Mouse (Mus musculus): ENCODE data around the gene Serhl.
A peak's percentile ranks its signal among the peaks of the same experiment; 100 is the strongest.

Serhl gene

DNA sequence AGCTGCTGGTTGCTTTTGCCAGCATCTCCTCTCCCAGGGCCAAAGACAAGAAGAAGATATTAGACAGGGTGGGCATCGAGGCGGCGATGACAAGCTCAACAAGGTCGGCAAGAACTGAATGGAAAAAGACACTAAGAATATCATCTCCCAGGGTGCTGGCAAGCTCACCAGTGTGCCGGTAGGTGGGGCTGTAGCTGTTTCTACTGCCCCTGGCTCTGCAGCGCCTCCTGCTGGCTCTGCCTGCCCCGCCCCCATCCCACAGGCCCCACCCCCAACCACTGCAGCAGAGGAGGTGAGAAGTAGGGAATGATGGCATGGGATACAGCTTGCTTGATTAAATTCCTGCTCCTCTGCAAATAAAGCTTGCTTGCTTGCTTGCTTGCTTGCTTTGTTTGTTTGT is 3.4 kb upstream of the Serhl start:
- peak; percentile 73 for DNase-seq

DNA sequence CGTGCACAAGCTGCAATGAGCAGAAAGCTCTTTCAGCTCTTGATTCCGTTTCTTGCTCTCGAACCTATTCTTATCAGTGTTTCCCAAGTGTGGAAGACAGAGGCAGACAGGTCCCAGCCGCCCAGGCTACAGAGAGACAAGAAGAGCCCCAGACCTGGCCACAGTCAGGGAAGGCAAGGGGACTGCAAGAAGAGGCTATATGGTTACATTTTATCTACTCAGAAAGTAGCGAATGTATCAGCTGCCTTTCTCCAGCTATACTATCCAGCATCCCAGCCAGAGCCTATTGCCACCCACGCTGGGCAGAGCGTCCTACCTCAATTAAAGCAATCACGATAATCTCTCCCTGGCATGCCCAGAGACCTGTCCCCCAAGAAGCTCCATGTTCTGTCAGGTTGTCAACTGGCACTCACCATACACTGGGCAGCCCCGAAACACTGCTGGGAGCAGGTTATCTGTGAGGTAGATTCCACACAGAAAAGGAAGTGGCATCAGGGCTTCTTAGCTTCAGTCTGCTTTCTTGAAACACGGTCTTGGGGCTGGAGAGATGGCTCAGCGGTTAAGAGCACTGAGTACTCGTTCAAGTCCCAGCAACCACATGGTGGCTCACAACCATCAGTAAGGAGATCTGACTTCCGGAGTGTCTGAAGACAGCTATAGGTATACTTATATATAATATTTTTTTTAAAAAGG is 2.5 kb upstream of the Serhl start:
- no peak for DNase-seq

DNA sequence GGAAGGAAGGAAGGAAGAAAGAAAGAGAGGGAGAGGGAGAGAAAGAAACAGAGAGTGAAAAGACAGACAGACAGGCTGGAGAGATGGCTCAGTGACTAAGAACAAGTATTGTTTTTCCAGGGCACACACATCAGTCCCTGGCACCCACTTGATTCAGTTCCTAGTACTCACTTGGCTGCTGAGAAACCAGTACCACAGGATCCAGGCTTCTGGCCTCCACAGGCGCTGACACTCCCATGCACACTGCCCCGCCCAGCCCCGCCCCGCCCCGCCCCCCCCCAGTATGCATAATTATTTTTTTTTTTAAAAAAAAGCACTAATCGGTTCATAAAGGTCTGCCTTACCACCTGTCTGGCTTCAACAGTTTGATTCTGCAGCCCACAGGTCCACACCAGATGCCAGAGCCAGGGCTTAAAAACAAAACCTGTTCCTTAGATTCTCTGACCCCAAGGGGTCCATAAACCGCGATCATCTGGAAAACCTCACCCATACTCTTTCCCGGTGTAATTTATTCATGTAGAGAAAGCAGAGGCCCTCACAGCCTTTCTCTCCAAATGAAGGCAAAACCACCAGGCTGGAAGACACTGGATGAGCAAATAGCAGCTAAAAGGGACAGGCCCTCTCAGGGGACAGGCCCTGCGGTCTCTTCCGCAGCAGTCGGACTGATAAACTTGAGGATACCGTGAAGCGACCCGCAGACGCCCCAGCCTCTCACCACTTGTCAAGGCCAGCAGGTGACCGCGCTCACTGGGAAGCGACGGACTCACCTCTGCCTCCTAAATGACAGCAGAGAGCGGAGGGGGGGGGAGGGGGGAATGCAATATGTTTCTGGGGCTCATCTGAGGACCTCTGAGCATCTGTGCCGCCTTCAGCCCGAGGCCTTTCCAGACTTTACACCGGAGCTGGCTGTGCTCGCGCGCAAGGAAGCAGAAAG is 544 bp upstream of the Serhl start:
- DNase-seq, result no peak

DNA sequence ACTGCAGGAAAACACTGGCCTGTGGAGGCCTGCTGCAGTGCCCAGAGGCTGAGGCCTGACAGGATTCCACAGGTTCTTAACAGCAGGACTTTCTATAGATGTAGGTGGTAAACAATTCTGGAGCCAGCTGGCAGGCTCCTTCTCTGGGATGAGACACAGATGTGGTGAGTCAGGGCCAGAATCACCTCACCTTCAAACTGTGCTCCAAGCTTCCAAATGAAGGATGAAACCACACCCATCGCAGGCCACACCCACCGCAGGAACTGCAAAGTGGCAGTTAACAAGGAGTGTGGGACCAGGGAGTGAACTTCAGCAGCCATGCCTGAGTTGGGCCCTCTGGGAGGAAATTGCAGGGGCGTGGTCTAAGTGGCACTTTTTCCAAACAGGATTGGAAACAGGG is 1.6 kb downstream of the Serhl start:
- DNase-seq, result no peak

DNA sequence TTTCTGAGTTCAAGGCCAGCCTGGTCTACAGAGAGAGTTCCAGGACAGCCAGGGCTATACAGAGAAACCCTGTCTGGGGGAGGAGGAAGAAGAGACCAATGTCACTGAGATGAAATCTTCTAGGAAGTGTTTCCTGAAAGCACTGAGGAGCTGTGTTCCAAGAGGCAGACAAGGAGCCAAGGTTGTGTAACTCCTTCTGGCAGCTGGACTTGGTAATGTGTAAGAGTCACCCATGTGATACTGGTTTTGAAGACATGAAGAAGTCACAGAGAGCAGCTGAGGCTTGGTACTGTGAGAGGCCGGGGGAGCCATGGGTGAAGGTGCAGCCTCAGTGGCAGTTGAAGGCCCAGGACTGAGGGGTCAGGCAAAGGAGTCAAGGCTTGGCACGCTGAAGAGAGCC is 4.4 kb downstream of the Serhl start:
- no peak for DNase-seq

DNA sequence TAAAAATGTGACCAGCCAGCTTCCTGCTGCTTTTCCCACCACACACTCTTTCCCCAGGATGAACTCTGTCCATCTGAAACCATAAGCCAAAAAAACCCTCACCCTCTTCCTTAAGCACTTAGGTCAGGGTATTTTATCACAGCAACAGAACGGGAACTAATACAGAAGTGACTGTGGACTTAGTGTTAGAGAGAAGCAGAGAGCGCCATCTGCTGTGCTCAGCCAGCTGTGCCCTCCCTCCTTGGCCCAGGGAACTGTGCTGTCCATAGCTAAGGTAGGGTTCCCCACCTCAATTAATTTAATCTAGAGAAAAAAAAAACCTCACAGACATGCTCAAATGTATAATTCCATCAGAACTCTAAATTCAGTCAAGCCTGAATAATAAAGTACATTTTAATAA is 6.6 kb downstream of the Serhl start:
- DNase-seq, result no peak

DNA sequence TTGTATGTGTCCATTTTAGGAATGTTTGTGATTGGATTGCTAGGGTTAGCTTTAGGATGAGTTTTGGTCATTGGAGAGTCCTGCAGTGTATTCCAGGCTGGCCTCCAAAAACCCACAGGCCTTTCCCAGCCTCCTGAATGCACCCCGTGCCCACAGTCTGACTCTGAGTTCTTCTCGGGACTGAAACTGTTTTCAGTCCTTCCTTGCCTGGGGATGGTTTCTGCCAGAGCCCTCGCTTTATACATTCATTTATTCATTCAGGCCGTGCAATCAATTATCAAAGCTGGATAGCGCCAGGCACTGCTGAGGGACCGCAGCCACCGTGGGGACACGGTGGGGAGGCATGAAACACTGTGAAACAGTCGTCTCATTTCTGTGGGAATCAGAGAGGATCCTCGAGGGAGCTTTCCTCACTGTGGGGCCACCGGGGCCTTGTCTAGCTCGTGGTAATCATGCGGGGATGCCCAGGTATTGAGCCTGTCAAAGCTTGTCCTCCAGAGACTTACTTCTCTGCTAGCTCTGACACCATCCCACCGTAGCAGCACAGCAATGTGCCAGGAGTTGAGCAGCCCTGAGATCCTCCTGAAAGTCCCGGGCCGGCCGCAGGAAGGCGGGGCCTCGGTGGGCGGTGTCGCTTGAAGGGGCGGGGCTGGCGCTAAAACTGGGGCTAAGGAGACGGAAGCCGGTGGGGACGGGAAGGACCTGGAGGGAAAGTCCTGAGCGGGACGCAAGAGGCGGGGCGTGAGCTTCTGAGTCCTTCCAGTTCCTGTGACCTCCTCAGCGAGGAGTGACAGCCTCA is 10.4 kb downstream of the Serhl start:
- peak; percentile 97 for DNase-seq

DNA sequence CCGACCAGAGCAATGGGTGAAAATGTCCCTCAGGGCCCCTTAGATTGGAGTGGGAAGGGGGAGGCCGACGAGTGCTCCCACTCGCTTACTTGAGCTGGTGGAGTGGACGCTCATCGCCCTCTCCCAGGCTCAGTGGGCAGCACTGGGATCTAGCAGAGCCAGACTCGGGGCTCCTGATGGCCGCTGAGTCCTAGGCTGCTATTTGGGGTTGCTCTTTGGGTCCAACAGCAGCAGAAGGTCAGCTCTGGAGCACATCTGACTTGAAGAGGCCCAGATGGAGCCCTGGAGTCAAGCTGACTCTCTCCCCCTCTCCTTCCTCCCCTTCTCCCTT is 11.0 kb downstream of the Serhl start:
- no peak for DNase-seq

DNA sequence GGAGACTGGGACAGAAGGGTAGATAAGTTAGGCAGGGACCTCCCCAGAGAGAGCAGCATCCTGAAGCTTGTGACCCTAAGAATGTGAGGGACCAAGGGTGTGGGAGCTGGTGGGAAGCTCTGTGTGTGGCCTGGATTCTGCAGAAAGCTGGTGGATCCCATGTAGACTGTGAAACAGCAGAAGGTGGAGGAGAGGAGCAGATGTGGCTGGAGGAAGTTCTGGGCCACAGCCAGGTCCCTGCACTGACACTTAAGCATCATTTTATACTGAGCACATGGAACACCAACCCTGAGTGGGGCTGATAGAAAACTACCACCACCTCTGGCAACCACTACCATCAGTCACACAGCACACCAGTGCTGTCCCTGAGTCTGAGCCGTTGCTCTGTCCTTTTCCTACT is 13.8 kb downstream of the Serhl start:
- DNase-seq, result no peak

DNA sequence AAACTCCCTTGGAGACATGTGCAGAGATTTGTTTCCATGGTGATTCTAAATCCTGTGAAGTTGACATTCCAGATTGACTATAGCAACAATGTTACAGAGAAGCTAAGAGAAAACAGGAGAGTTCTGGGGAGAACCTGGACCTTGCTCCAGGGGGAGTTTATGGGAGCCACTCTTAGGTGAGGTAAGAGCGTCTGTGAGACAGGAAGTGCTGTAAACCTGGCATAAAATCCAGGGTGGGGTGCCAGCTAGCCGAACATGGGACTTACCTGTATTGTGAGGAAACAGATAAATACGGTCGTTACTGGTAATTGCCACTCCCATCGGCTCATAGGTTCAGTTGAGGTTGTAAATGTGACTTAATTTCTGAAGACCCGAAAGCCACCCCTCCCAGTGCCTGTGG is 17.1 kb downstream of the Serhl start:
- no peak for DNase-seq

DNA sequence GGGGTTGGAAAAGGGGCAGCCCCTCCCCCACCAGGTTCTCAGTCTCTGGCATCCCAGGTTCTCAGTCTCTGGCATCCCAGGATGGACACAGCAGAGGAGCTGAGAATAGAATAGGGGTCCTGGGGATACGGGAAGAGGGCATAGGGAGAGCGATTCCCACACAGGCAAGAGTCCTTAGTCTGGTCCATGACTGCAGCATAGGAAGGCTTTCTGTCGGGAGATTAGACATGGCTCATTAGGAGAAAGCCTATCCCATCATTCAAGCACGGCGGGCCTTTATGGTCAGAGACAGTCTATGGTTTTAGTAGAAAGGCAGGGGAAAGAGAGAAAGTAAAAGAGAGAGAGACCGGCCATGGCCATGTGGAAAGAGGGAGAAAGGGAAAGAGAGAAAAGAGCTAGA is 18.5 kb downstream of the Serhl start:
- no peak for DNase-seq

DNA sequence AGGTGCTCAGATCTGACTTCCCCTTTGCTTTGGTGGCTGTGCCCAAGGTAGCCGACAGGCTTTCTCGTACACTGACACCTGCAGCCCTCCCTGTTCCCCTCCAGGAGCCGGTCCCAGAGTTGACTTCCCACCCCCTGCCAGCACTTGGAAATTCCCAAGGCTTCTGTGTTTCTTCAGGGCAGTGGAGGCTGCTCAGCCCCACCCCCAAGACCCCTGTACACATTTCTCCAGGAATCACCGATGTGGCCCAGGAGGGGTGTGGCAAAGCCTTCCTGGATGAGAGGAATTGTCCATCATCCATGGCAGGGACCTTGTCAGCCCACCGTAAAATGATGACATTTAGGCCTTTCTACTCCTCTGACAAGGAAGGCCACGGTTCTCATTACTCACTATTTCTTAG is 22.0 kb downstream of the Serhl start:
- DNase-seq, result no peak

DNA sequence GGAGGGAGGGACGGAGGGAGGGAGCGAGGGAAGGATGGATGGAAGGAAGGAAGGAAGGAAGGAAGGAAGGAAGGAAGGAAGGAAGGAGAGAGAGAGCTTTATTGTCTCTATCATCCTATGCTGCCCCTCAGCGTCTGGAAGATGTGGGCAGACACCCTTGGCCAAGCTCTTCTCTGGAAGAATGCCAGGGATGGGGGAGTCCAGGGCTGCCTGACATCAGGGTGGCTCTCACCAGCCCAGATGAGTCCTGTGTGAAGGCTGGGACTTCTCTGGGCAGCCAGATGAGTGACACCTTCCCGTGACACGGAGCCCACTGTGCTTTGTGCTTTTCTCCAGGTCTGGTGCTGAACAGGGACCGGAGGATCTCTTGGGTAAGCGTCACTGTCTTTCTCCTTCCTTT is 22.6 kb downstream of the Serhl start:
- DNase-seq, result no peak

DNA sequence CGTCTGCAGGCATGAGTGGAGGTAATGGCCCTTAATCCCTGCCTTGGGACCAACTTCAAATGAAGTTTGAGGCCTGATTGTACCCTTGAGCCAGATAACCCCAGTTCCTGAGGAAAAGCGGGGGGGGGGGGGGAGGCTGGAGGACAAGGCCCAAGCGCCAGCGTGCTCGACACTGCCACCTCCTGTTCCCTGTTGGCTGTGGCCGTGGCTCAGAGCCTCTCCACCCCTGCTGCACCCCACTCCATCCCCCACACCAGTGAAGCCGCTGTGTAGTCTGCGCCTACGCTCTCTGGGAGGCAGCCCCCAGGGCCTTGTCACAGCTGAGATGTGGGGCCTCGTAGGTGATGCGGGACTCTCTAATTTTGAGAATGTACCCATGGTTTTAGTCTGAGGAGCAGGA is 23.6 kb downstream of the Serhl start:
- DNase-seq, result peak; percentile 90

DNA sequence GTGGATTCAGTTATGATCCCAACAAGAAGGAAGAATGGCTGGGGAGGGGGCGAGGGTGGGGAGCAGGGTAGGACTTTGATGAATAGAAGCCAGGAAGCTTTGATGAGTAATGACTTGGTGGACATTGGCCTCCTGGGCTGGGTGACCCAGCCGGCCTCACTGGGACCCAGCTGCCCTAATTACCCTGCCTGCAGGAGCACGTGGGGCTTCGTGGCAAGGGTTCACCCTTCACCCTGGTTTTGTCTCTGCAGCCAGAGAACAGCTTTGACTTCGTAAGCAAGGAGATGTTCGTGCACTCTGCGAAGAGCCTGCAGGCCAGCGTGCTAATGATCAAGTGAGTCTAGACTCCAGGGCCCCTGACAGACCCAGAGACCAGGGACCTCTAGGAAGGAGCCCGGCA is 24.8 kb downstream of the Serhl start:
- DNase-seq, result no peak

DNA sequence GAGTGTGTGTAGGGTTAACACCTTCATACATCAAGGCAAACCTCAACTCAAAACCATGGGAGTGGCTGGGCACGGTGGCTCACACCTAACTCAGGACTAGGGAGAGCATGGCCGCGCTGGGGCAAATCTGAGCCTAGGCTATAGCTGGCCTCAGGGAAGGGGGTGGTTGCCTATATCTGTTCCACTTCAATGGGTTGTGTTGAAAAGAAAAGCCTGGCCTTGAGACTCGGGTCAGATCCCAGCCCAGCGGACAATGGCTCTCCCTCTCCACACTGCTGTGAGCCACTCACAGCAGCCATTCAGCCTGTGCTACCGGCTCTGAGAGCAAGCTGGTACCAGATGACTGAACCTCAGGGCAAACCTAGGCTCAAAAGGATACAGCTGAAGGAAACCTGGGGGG is 25.8 kb downstream of the Serhl start:
- DNase-seq, result no peak

DNA sequence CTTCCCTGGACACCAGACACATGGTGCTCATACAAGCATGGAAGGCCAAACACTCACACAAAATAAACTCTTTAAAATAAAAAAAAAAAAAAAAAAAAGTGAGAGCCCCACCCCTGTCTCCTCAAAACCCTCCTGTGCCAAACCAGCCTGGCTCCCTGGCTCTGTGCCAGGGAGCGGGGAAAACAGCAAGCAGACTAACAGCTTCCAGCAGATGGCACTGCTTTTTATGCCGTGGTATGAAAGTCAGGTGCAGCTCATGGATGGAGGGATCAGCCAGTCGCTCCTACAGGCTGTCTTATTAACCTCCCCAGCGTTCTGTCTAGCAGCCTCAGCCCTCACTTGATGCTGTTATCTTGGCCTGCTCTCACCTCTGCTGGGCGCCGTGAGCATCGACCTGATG is 29.1 kb downstream of the Serhl start:
- DNase-seq, result peak; percentile 71

DNA sequence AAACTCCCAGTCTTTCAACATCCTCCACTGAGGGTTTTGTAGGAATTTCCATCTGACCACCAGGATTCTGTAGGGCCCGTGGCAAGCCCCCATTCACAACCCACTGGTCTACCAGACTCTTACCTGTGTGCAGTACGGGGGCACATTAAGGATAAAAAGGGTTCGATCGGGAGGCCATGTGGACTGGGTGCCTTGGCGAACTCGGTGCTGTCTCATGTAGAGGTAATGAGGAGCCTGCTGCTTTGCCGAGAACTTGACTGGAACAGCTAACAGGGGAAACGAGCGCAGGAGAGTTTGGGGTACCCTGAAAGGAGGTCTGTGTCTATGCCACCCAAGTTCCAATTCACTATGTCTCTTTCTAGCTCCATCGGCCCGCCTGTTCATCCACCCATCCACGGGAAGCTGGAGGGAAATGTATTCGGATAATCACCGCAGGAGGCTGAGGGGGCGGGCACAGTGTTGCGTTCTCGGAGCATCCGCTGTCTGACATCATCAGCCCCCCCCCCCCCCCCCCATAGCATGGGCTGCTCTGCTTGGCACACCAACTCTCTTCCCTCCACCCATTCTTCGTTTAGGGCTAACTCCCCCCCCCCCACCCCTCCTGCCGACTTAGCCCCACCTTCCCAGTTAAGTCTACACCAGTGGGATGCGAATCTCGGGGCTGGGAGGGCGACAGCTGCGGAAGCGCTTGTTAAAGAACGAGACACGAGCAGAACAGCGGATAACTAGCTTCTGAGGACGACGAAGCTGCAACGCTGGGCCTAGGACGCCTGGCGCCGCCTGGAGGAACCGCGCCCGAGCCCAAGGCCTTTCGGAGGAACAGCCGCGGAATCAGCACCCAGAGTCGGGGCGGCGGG is 32.6 kb downstream of the Serhl start:
- peak; percentile 69 for DNase-seq

DNA sequence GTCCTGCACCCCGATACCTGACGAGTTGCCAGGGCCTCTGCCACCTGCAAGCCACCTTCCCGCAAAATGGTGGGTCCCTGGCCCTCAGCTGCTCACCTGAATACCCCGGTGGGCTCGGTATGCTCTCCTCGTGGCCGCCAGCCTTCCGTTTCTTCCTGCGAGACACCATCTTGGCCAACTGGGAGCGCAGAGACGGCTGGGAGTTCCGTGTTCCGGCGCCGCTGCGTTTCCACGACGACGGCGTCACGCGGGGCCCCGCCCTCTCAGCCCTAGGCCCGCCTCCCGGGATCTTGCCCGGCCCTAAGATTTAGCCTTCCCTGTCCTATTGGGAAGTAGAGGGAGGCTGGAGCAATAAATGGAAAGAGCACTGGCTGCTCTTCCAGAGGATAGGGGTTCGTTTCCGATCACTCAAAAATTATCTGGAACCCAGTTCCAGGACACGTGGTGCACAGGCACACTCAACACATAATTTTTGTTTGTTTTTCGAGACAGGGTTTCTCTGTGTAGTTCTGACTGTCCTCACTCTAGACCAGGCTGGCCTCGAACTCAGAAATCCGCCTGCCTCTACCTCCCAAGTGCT is 33.4 kb downstream of the Serhl start, which contains the start of gene Rrp7a:
Gene Rrp7a (minus strand): TSS at position 236 of the 580 bp plus-strand sequence.
- DNase-seq, result peak; percentile 96

DNA sequence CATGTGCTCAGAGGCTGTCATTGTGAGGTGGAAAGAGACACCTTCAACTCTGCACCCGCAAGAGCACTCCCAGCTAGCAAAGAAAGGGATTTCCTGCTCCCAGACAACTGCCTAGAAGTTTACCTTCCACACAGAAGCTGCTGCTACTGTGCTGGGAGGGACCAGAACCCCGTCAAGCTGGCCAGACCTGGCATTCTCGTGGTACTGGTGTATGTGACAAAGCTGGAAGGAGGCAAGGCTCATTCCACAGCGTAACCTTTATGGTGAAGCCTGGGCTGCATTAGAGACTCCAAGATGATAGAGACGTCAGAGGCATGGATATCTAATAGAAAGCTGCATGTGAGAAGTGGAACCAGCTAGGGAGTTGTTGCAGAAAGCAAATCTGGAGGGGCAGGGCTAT is 35.3 kb downstream of the Serhl start:
- no peak for DNase-seq

DNA sequence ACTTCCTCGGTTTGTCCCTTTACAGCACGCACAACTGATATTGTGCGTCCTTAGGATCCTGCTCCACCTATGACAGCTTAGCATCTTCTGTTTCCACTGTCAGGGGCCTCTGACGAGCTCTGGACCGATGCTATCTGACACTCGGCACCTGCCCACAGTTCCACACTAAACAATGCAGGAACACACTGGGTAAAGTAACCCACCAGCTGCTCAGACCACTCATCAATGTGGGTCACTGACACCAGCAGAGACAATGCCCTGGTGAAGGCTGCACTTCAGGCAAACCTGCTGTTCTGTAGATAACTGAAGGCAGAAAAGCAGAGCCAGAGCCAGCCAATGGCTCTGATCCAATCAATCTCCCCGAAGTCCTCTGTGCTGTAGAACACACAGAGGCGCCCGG is 37.3 kb downstream of the Serhl start:
- DNase-seq, result no peak

DNA sequence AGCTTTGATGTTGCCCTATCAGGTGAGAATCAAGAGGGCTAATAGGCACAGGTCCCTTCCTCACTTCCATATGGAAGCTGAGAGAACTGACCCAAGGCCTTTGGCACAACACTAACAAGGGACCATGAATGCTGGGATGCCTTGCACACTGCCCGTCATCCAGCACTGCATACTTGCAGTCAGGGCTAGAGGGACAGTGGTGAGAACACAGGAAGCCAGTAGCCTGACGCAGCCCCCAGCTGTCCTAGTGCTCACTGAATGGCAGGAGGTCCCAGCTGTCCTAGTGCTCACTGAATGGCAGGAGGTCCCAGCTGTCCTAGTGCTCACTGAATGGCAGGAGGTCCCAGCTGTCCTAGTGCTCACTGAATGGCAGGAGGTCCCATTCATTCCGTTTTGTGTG is 37.7 kb downstream of the Serhl start:
- DNase-seq, result peak; percentile 54
